In the genomic region with DNA sequence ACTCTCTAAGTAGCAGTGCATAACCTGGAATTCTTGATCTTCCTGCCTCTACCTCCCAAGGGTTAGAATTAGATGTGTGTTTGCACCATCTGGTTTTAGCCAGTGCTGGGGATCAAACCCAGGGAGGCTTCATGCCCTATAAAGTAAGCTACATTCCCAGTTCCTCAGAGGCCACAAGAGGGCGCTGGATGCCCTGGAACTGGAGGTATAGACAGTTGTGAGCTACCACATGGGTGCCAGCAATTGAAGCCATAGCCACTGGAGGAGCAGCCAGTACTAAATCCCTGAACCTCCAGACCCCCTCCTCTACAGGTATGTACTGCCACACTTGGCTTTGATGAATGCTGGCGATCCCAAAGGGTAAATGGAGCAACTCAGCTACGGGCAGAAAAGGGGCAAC, we compare ENCODE assay signal across 10 mouse cellular contexts. TPM values are rescaled to one million over a fixed set of nuclear protein-coding genes. Genes with fewer than 3 reads are reported as not detected.
DNase-seq lines count a peak whose midpoint lies in the region; ATAC-seq and TF ChIP-seq lines count a peak whose summit lies in the region.
"Had no signal": no experiment of that assay in that cellular context is flagged by ENCODE, and none has a peak within 500 bp of the region (broad histone marks: within the 10 kb centered on the region; RNA-seq: fewer than 3 reads in every experiment).

No protein-coding gene starts in this region.

- H3K36me3 ChIP-seq in liver, adult 2 months (ENCODE audit: control insufficient read depth, insufficient read depth, low read length) = peaks cover 11% of the 10 kb centered on the region; the same call in 1 of the 2 replicates
- H3K36me3 ChIP-seq in liver, embryonic 12.5 days = peaks cover 3% of the 10 kb centered on the region; the same call in 1 of the 2 replicates
- H3K36me3 ChIP-seq: hindbrain, embryonic 15.5 days had no signal

- 82% methylated on average over 3 of the region's 3 CpGs for WGBS in liver, adult 2 months
- WGBS in liver, embryonic 12.5 days (ENCODE audit: insufficient replicate concordance) = 62% methylated on average over 3 of the region's 3 CpGs

- no peak overlapping the region for H3K27ac ChIP-seq in liver, adult 2 months (replicated peaks; ENCODE audit: insufficient read depth, low read depth, low read length)
- H3K27ac ChIP-seq in liver, embryonic 12.5 days = no peak overlapping the region
- H3K27ac ChIP-seq: hindbrain, embryonic 15.5 days had no signal

- TF ChIP-seq CTCF in liver, adult 2 months (IDR thresholded peaks at IDR 0.05; ENCODE audit: low read depth, low read length) = peak; percentile 78

- H3K9me3 ChIP-seq in liver, embryonic 12.5 days (replicated peaks) = no peaks in the 10 kb centered on the region
- H3K9me3 ChIP-seq: hindbrain, embryonic 15.5 days had no signal

- H3K9ac ChIP-seq in liver, adult 2 months (ENCODE audit: low read depth, low read length) = no peak overlapping the region
- no peak overlapping the region for H3K9ac ChIP-seq in liver, embryonic 12.5 days
- H3K9ac ChIP-seq: hindbrain, embryonic 15.5 days had no signal

- H3K79me2 ChIP-seq in liver, adult 2 months (ENCODE audit: control insufficient read depth, insufficient read depth, low read length) = no peaks in the 10 kb centered on the region

- no peak overlapping the region for H3K4me2 ChIP-seq in liver, embryonic 12.5 days
- H3K4me2 ChIP-seq: hindbrain, embryonic 15.5 days had no signal

- H3K4me1 ChIP-seq in liver, adult 2 months (ENCODE audit: control insufficient read depth, insufficient read depth, low read length) = peaks cover 11% of the 10 kb centered on the region
- H3K4me1 ChIP-seq in liver, embryonic 12.5 days = peaks cover 33% of the 10 kb centered on the region
- H3K4me1 ChIP-seq: hindbrain, embryonic 15.5 days had no signal

- intact Hi-C loops in left cerebral cortex, postnatal 14 days (cut with DNase I) = loop anchor here (1.0 to 2.0 kb wide), 2 partner anchors 35 to 149 kb away; no protein-coding TSS in a partner anchor

- no peaks in the 10 kb centered on the region for H3K27me3 ChIP-seq in liver, adult 2 months (ENCODE audit: control insufficient read depth, insufficient read depth, low read length)
- H3K27me3 ChIP-seq in liver, embryonic 12.5 days (replicated peaks) = no peaks in the 10 kb centered on the region
- H3K27me3 ChIP-seq: hindbrain, embryonic 15.5 days had no signal

- no peak for TF ChIP-seq POLR2A in liver, adult 2 months (IDR thresholded peaks at IDR 0.05; ENCODE audit: extremely low read depth, insufficient read depth, low read length)

- peak; percentile 59 for DNase-seq in cerebellum, adult 11 months
- no peak for DNase-seq in cerebellum, postnatal 4 days (ENCODE audit: low spot score in 2 of 2)
- peak; percentile 63 for DNase-seq in liver, adult 2 months (ENCODE audit: extremely low read depth, low read depth, low spot score)
- peak; percentile 77 for DNase-seq in brain, adult 2 months (ENCODE audit: low read depth, low spot score)
- peak; percentile 47 for DNase-seq in retina, postnatal 1 day
- DNase-seq in left cerebral cortex, postnatal 14 days (ENCODE audit: low spot score in 2 of 2) = no peak

- ATAC-seq in liver, embryonic 12.5 days = no peak
- 0 out of 2 replicates have a peak, but pooled peaks have one; percentile 17 for ATAC-seq in granulocyte monocyte progenitor cell, adult 5-6 weeks (replicated peaks; ENCODE audit: poor library complexity, severe bottlenecking)

- H3K4me3 ChIP-seq in liver, adult 2 months (ENCODE audit: insufficient read depth, low read depth, low read length) = no peak overlapping the region
- no peak overlapping the region for H3K4me3 ChIP-seq in liver, embryonic 12.5 days
- H3K4me3 ChIP-seq: hindbrain, embryonic 15.5 days; myocyte had no signal

RNA-seq across cellular contexts. Expression of a gene that starts 37.5 kb away (rescaled TPM):
- 2.7 and 3.7 TPM in 2 replicates for total RNA-seq in liver, adult 2 months (2014; rRNA removed)
- 3.6 and 4.1 TPM in 2 replicates for polyA plus RNA-seq in liver, adult 2 months (2012; rRNA removed)
- 0.92 and 0.95 TPM in 2 replicates for polyA plus RNA-seq in liver, embryonic 12.5 days (2016; fragmentation: Nextera tagmentation; extraction: Ambion mirVana)
- 6.3 and 9.3 TPM in 2 replicates for total RNA-seq in granulocyte monocyte progenitor cell, adult 5-6 weeks (2014; fragmentation: Nextera tagmentation)
- total RNA-seq in granulocyte monocyte progenitor cell, adult 5-6 weeks (2017) = 6.6 and 8.5 TPM in 2 replicates
- total RNA-seq in left cerebral cortex, postnatal 14 days (2021) = 10 to 100 TPM; 12.3 to 13.4 TPM

RNA-seq across cellular contexts. Expression of a gene that starts 56.5 kb away (rescaled TPM):
- 257 and 370 TPM in 2 replicates for total RNA-seq in liver, adult 2 months (2014; rRNA removed)
- 61.0 and 75.6 TPM in 2 replicates for polyA plus RNA-seq in liver, adult 2 months (2012; rRNA removed)
- polyA plus RNA-seq in liver, embryonic 12.5 days (2016; fragmentation: Nextera tagmentation; extraction: Ambion mirVana) = 84.8 and 88.7 TPM in 2 replicates
- 61.3 and 80.3 TPM in 2 replicates for total RNA-seq in granulocyte monocyte progenitor cell, adult 5-6 weeks (2014; fragmentation: Nextera tagmentation)
- 73.4 and 74.5 TPM in 2 replicates for total RNA-seq in granulocyte monocyte progenitor cell, adult 5-6 weeks (2017)
- total RNA-seq in left cerebral cortex, postnatal 14 days (2021) = 10 to 100 TPM; 73.8 to 74.4 TPM

RNA-seq across cellular contexts. Expression of a gene that starts 56.5 kb away (rescaled TPM):
- total RNA-seq in liver, adult 2 months (2014; rRNA removed) = 45.1 and 51.1 TPM in 2 replicates
- 30.6 and 35.3 TPM in 2 replicates for polyA plus RNA-seq in liver, adult 2 months (2012; rRNA removed)
- polyA plus RNA-seq in liver, embryonic 12.5 days (2016; fragmentation: Nextera tagmentation; extraction: Ambion mirVana) = 9.9 and 11.0 TPM in 2 replicates
- total RNA-seq in granulocyte monocyte progenitor cell, adult 5-6 weeks (2014; fragmentation: Nextera tagmentation) = 19.9 and 25.1 TPM in 2 replicates
- total RNA-seq in granulocyte monocyte progenitor cell, adult 5-6 weeks (2017) = 7.0 and 7.7 TPM in 2 replicates
- total RNA-seq in left cerebral cortex, postnatal 14 days (2021) = 10 to 100 TPM; 20.9 to 24.4 TPM

Comparison
In these comparisons a context has a peak if more than half of its experiments do, and no peak if none do; other contexts are left out.
1. DNase-seq: peak in cerebellum, adult 11 months (single experiment), liver, adult 2 months (single experiment), brain, adult 2 months (single experiment) and retina, postnatal 1 day (single experiment); none in cerebellum, postnatal 4 days (0 of 2) and left cerebral cortex, postnatal 14 days (0 of 2).